Mouse (Mus musculus) myocyte (in vitro differentiated cells): ENCODE measurements around the gene Hhipl1.

Source experiments
- MYOD1 ChIP-seq, 3 experiments: IDR thresholded peaks; one replicate each; pipeline ENCODE4 v1.6.1; 2011; ENCODE audit warnings: control low read depth in 2 of 3, low read depth in 2 of 3, mild to moderate bottlenecking in 2 of 3, moderate library complexity in 1 of 3; ENCODE audit not compliant: insufficient read length in 2 of 3, control insufficient read depth in 1 of 3
- POLR2A ChIP-seq: IDR thresholded peaks from one replicate; pipeline ENCODE4 v1.6.1; 2011; ENCODE audit warnings: low read depth, mild to moderate bottlenecking, control low read depth, moderate library complexity; ENCODE audit not compliant: insufficient read length

DNA sequence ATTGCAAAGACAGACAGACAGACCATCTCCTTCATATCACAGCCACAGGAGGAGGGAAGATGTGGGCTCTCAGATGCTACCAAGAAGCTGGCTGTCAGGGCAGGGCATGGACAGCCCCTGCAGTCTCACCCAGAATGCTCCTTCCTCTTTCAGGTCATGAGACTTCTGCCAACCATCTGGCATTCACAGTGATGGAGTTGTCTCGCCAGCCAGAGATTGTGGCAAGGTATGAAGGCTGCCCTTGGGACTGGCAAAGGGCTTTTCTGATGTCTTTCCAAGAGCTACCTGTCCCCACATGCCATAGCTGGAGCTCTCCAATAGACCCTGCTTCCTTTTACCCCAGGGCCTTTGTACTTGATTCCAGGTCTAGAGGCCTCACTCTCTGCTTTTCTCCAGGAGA is 49.2 kb downstream of the Hhipl1 start:
- TF ChIP-seq MYOD1 (IDR thresholded peaks at IDR 0.05; ENCODE audit: control insufficient read depth in 1 of 3, insufficient read length in 2 of 3, low read depth in 2 of 3) (no peak), POLR2A (no peak)
